Mouse (Mus musculus): ENCODE data around the gene Mycl.

DNA sequence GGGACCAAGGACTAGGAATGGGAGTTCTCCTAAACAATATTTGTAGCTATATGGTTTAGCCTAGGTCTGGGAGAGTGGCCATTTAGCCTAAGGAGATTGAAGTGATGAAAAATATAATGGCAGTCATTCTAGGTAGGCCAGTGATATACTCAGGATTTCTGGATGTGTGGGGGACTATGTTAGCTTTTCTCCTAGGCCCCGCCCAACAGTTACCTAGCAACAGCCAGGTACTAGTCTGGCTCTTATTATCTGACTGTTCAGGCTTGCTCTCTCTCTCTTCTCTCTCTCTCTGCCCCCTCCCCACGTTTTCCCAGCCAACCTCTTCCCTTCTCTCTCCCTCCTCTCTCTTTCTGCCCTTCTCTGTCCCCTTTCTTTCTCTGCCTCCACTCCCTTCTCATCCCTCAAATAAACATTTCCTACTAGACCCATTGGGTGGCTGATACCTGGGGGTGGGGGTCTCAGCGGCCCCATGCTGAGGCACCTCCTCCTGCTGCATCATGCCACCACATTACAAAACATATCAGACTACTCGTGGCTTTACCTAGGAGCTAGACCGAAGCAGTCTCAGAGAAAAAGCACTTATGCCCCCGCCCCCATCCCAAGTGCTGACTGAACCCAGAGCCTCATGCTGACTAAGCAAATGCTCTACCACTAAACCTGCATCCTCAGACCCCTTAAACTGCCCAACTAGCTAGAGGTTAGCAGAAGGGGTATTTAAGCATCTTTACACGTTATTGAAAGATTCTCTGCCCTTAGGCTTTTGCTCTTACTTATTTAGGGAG is 19.2 kb downstream of the Mycl start:
- TF ChIP-seq CTCF (IDR thresholded peaks at IDR 0.05; ENCODE audit: borderline replicate concordance, insufficient read depth, low read depth, low read length) (no peak), POLR2A (IDR thresholded peaks at IDR 0.05; ENCODE audit: borderline replicate concordance, insufficient read depth, low read length) (no peak)

All from cerebellum, adult 2 months (tissue).